Mouse (Mus musculus) left cerebral cortex, postnatal 14 days (tissue): ENCODE results near the gene Gdap1l1. TPM values are rescaled to one million over a fixed set of nuclear protein-coding genes. Genes with fewer than 3 reads are reported as not detected.
"Not testable (repeated sequence)": the region's sequence is repeated elsewhere in the genome, so short reads cannot be mapped to it uniquely, and the experiment has no call there.

ENCODE experiments used
- DNase-seq, 2 experiments: peaks; one replicate each; pipeline ENCODE4 v3.0.0; 2021 to 2022; ENCODE audit warnings: low spot score in 2 of 2, mixed read lengths in 1 of 2
- intact Hi-C: fragments of 180-260 bp; cut with DNase I; formaldehyde crosslinking; loops from one replicate; pipeline ENCODE4 v1.15.1; 2025
- total RNA-seq, 2 experiments: library from RNA; stranded (reverse); gene quantifications; 2 replicates each; pipeline ENCODE4 v1.2.3; 2021

Gdap1l1 gene
- total RNA-seq, 2 experiments from 2014 or later, result 83.4 to 91.7 TPM

DNA sequence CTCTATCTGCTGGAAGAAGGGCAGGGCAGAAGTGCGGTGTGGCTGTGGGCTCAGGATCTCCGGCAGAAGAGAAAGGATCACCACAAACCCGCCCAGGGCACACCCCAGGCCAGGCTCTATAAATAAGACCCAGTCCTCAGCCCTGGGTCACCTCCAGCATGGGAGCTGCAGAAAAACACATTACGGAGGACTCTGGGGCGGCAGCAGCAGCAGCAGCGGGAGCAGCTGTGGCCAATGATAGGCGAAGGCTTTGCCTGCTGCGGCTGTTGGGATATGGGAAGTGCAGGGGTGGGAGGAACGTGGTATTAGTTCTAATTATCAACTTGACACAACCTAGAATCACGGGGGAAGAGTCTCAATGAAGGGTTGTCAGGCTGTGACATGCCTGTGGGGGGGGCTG is 21.1 kb downstream of the Gdap1l1 start:
- intact Hi-C loops, result no loop called here
- DNase-seq, result no peak

DNA sequence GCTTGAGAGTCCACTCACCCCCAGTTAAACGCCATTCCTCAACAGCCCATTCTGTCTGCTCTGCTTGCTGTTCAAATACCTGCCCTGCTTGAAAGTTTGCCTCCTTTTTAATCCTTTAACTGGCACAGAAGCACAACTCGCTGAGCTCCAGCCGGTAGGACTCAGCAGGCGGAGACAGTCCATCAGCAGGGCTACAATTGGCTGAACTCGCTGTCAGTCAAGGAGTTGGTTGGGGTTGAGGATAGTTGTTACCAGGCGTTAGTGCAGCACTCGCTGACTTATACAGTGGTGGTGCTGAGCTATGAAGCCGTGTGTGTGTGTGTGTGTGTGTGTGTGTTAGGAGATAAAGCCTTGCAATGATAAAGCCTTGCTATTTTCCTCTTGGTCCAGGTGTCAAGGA is 22.3 kb downstream of the Gdap1l1 start:
- DNase-seq, result no peak
- intact Hi-C loops, result no loop called here

DNA sequence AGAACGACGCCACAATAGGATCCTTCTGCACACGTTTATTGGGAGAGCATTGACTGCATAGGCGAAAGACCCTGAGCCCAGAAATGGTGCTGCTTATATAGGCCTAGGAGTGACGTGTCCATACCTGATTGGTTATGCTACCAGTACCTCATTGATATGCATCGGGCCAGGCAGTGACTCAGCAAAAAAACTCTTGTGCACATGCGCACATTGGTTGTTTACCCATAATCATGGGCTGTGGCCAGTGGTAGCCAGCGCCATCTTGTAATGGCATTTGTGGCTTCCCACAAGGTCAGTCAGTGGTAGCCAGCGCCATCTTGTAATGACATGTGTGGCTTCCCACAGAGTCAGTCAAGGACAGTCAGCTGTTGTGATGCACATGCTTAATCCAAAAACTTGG is 23.0 kb downstream of the Gdap1l1 start:
- DNase-seq, intact Hi-C loops: not testable (repeated sequence)

DNA sequence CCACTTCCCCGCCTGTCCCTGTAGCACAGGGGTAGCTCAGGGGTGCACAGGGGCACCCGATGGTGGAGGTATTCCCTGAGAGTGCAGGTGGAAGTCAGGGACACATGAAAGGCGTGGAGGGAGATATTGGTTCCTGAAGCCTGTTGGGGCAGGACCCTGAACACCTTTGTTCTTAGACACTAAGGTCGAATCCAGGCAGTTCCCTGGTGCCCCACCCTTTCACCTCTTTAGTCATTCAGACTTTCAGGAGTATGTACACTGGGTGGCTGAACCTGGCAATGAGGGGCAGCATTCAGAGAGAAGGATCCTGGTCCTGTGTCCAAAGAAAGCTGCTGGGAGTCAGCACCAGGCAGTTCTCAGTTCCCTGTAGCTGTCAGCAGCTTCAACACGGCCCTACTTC is 24.1 kb downstream of the Gdap1l1 start:
- intact Hi-C loops, result no loop called here

DNA sequence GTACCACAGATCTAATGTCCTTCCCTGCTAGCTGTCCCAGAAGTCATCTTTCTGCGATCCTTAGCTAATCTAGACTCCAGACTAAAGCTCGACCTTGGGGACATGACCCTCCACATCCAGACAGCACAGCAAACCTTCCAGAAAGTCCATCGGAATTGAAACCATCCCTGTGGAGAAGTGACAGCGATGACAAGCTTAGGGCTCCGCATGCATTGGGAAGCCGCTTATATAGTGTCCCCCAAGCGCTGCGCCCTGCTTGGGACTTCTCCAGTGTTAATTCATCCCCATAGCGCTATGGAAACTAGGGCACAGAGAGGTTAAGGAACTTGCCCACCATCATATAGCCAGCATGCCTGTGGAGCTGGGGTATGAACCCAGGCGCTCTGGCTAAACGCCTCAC is 24.5 kb downstream of the Gdap1l1 start:
- no peak for DNase-seq
- intact Hi-C loops, result no loop called here

More for the DNA sequence above, 24.1 kb downstream of the Gdap1l1 start:
- no peak for DNase-seq

DNA sequence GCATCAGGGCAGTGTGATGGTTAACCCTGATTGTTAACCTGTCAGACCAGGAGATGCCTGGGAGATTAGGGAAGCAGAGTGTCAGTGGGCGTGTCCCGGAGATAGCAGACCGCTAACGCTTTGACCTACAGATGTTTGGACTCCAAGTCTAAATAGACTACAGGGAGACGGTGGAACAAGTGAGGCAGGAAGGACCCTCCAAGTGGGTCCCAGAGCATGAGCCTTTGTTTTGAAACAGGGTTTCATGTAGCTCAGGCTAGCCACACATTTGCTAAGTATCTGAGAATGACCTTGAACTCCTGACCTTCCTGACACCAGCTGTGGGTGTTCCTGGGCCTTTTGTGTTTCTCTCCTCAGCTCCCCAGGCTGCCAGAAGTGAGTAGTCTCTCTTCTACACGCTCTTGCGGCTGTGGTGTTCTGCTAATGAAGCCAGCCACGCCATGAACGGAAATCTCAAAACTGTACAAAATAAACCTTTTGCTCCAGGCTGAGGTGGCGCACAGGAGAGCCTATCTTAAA is 25.0 kb downstream of the Gdap1l1 start:
- DNase-seq, result no peak

DNA sequence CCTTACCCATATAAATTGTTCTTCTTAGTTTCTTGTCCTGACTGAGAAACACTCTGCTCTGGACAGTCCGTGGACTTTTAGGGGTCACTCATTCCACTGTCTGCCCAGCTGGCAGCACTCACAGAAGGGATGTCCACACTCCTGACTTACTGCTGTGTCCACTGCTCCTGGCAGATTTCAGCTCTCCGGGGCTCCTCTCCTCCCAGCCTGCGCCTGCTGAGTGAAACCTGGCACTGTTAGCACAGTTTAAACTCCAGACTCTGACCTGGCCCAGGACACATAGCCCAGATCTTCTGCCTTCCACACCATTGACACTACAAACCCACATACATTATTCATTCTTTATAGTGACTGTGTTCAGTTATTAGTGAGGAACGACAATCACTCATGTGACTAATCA is 25.7 kb downstream of the Gdap1l1 start:
- intact Hi-C loops, result no loop called here

More for the DNA sequence above, 25.0 kb downstream of the Gdap1l1 start:
- intact Hi-C loops, result no loop called here

DNA sequence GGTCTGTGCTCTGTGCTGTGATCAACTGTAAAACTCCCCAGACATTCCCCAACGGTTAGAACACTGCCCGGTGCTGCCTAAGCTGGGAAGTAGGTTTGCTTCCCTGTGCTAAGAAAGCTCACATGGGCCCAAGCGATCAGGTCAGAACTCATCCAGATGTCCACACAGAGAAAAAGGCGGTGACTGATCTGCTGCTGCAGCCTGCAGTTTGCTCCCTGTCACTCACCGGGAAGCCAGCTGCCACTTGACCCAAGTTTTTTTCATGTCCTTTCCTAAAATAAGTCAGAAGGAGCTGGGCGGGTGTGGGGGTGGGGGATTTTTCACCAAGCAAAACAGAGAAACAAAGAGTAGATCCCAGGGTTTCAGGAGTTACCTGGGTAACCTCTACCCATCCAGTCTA is 26.3 kb downstream of the Gdap1l1 start:
- DNase-seq, result no peak
- intact Hi-C loops, result no loop called here

More for the DNA sequence above, 25.7 kb downstream of the Gdap1l1 start:
- DNase-seq, result no peak

DNA sequence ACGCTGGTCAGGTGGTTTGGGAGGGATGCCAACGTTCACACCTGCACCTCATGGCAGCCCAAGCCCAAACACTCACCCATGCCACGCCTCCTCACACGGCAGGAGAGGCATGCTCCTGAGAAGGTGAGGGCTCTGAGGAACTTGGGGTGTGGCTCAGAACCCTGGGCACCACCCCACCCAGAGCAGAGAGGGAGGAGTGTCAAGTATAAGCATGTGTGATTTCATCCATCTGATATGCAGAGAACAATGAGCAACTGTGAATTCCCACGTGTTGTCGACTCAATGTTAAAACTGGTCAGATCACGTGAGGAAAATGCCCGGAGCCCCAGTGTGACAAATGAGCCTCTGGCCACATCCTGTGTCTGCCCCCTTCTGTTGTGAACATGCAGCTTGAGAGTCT is 28.5 kb downstream of the Gdap1l1 start:
- DNase-seq, result no peak
- intact Hi-C loops, result no loop called here

DNA sequence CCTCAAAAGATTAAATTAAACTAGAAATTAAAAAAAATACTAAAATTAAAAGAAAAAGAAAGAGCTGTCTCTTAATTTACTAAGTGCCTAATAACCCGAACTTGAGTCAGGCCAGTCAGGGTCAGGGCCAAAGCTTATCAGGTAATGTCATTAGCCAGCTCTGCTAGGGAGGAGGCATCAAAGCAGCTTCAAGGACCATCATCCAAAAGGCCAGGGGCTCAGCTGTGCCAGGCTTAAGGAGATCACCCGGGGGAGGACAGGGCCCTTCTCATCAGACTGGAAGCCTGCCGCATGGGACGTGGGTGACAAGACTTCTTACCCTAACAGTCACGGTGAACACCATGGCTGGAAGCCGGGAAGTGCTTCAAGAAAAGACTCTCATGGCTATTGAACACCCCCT is 29.3 kb downstream of the Gdap1l1 start:
- intact Hi-C loops, result no loop called here
- no peak for DNase-seq

DNA sequence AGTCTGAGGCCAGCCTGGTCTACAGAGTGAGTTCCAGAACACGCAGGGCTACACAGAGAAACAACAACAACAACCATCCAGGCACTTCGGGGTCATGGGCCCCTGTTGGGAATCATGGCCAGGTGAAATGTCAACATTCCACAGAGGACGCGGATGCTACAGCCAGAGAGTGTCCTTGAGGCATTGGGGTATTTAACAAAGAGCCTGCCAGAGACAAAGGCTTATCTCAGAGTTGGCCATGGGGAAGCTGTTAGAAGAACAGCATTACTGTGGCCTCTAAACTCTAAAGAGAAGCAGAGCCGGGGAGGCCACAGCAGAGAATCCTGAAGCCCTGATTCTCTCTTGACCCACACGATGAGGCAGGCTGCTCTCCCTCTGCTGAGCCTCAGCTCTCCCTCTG is 30.6 kb downstream of the Gdap1l1 start:
- intact Hi-C loops, result no loop called here
- no peak for DNase-seq

DNA sequence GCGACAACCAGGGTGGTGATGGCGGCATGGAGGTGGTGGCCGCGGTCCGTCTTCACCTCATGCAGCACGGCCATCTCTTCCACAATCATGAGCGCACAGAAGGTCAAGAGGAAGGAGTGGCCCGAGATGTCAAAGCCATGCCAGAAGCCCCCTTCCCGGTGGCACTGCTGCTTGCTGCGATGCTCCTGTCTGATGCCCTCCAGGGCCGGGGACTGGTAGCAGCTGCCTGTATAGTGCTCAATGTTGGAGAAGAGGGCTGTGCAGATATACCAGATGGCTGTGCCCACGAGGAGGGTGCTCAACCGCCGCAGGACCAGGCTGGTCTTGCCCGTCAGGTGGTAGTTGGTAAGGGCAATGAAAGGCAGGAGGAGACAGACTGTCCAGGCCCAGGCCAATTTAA is 31.4 kb downstream of the Gdap1l1 start:
- intact Hi-C loops, result no loop called here
- no peak for DNase-seq

DNA sequence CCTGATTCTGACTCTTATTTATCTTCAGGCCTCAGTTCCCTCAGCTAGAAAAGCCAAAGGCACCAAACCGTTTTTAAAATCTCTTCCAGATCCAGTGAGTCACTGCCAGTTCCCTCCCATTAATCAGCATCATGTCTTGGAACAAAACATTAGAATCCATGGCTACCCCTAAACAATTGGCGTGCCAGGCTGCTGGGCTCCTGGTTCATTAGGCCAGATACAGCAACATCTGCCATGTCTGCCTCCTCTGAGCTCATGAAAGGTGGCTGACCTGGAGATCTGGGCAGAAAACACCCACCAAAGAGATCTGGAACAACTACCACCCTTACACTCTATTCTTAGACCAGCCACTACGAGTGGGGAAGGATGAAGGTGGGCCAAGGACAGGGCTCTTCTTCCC is 32.9 kb downstream of the Gdap1l1 start:
- DNase-seq, result no peak
- intact Hi-C loops, result no loop called here

DNA sequence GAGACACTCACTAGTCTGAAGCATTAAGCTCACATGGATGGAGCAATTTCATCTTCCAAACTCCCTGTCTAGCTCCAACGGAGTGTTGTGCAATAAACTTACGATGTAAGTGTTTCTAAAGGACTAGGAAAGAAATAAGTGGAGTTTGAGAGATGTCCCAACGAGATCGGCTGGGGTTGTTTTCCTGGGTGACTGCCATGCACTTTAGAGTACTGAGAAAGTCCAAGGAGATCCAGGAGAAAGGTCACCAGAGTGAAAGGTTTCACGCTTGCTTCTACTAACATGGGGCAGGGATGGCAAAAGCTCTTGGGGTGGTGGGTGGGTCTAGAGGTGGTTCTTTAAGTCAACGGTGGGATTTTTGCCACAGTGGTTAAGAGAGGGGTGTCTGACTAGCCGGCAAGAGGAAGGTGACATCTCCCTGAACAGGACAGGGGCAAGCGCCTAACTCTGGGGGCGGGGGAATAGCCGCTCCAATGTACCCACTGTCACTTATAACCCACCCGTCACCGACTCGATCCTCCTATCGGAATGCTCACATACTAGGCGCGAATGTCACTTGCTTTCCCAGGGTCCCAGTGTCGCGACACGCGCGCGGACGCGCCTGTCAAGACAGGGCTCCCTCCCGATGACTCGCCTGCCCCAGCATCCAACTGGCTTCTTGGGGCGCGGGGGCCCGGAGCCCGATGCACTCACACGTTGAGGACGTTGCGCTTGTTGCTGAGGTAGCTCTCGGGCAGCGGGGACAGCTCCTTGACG is 33.6 kb downstream of the Gdap1l1 start:
- intact Hi-C loops, result no loop called here
- DNase-seq, result no peak

DNA sequence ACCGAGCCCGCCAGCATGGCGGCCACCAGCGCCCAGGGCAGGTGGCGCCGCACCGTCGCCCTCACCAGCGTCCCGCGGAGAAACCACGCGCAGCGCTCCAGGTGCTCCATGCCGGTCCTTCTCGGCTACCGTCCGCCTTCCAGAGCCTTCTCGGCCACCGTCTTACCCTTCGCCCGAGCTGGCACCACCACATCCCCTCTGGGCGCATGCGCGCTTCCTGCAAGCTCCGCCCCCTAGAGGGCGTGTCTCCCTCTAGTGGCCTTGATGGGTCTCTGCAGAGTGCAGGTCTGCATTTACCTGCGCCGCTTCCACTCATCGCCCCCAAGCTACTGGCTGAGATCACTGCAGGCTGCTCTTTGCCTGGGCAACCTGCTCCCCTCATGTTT is 34.2 kb downstream of the Gdap1l1 start, which contains the start of gene Fitm2:
TSS of gene Fitm2 (minus strand) at position 164 of the 386 bp plus-strand sequence.
- peak; percentile 96 to 98 for DNase-seq
- intact Hi-C loops, result no loop called here

DNA sequence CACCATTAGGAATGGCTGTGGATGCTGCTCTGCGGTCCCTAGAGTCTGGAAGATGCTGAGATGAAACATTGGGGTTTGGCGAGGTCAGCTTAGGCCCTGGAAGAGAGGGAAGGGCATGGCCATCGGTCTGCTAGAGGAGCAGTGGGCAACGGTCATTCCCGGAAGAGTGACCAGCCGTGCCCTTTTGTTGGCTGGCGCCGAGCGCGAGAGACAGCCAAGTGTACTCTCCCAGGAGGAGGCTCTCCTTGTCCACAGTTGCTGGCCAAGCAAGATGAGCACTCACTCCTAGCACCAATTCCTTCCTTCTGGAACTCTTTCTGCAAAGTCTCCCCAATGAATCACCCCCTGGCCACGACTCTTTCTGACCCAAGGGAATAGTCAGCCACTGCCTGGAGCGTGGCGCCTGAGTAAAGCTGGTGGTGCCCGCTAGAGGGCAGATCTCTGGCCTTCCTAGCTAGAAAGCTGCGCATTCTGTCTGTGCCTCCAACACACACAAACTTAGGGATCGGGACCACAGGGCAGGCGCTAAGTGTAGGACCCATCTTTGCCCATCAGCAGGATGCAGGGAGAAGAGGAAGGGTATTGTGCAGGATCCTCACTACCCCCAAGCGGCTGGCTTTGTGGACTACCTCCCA is 42.0 kb downstream of the Gdap1l1 start:
- intact Hi-C loops, result no loop called here
- DNase-seq, result no peak

DNA sequence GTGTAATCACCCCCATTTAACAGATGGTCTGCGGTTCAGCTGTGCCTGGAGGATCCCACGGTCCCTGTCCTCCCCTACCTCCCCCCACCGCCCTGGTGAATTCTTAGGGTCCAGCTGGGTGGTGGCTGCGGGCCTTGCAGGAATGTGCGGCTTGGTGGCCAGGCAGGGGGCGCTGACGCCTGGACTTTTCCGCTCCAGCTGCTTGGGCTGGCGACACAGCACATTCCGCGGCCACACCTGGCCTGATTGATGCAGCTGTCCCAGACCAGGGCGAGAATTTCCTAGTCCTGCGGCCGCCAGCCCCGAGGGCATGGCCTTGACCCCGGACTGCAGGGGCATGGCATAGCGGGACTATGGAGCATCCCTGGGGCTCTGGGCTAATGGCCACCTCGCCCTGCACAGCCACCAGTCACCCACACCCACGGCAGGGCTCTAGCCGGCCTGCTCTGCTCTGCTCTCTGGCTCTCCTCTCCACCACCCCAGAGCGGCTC is 43.3 kb downstream of the Gdap1l1 start:
- intact Hi-C loops, result no loop called here
- no peak for DNase-seq

DNA sequence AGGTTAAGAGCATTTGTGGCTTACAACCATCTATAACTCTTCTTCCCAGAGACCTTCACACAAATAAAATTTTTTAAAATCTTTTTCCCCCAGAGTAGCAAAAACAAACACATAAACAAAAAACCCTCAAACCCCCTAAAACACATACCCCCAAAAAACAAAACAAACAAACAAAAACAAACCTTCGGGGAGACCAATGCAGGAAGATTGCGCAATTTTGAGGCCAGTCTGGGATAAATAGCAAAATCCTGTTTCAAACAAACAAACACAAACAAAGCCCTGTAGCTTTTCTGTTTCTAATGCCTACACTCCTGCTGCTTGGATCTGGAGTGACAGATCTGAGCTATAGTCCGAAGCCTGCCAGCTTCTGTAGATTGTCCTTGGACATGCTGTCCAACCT is 49.1 kb downstream of the Gdap1l1 start:
- no peak for DNase-seq
- intact Hi-C loops, result no loop called here

DNA sequence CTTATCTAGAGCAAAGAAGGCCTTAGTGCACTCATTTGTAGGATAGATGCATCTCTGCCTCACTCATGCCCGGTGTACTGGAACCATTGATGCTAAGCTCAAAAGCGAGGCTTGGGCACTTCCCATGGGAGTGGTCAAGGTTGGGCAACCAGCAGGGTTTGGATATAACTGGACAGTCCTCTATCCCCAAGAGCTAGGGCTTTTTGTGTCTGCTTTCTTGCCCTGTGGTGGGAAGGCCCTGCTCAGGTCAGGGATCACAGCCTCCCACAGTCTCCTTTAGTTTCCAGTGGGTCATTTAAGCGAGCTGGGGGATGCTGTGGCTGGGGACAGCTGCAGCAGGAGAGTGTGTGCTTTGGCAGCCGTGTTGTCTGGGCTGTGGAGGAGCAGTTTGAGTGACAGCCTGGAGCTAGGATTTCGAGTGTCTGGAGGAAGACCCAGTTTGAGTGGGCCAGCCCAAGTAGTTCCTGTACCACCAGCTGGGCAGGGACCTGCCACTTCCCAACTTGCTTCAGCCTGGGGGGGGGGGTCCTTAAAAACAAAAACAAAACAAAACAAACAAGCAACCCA is 51.5 kb downstream of the Gdap1l1 start:
- no peak for DNase-seq
- intact Hi-C loops, result no loop called here

DNA sequence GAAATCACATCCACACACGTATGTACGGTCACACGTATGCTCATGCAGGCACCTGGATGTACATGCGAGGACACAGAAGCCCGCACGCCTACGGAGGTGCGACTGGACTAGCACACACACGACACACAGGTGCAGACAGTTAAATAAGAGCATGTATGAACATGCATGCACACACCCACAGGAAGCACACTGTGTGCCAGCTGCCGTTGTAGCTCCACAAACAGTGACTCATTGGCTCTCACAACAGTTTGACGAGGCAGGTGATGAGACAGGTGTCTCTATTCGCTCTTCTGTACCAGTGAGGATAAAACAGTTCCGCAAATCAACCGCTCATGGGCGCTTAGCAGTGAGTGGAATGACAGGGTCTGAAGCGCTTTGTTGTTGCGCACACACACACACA is 52.4 kb downstream of the Gdap1l1 start:
- DNase-seq, result peak in 1 of 2 experiments; percentile 20
- intact Hi-C loops, result no loop called here
